In the genomic region with DNA sequence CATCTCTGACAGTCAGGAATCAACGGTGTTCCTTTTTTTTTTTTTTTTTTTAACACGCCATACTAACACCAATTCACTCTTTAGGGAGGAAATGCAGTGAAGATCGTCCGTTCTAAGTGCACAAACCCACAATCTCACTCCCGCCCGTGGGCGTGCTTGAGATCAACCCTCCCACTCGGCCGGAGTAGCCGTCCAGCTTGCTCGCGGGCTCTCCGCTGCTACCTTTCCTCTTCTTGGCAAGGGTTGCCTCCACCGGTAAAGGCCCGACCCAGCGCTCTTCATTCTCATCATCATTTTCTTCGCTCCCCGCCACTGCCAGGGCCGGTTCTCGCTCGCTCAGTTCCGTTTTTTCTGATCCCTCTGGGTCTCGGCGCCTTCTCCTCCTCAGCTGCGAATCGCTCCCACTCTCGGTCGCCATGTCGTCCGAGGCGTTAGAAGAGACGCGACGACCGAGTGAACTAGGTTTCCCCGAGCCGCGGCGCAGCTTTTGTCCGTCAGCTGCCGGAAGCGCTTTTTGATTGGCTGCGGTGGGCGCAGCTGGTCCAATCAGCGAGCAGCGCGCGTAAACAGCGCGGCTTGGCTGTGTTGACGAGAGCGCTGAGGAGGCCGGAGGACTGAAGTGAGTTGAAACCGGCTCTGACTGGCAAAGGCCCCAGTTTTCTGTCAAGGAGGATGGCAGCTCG, we compare ENCODE assay signal across 8 mouse cellular contexts. TPM values are rescaled to one million over a fixed set of nuclear protein-coding genes. Genes with fewer than 3 reads are reported as not detected.
DNase-seq lines count a peak whose midpoint lies in the region; ATAC-seq and TF ChIP-seq lines count a peak whose summit lies in the region.

TSS of gene Cenpk (plus strand) at position 228 of the 683 bp plus-strand sequence.
TSS of gene Ppwd1 (minus strand) at position 460 of the 683 bp plus-strand sequence.

- peak; percentile 95 to 96 for DNase-seq in CD8-positive naive resting alpha-beta T cell, adult 2 months (ENCODE audit: low read depth in 2 of 2, low spot score in 2 of 2)
- DNase-seq in c-Kit-positive CD71-negative TER-119-negative erythroid progenitor cells, embryonic 14.5 days (ENCODE audit: low read depth): peak; percentile 93
- peak; percentile 96 for DNase-seq in forebrain, embryonic 10.5 days (ENCODE audit: extremely low spot score, low spot score)
- peak; percentile 95 to 97 for DNase-seq in kidney, postnatal 25 days
- DNase-seq in liver, embryonic 14.5 days (ENCODE audit: low read depth in 3 of 3, low spot score in 3 of 3): peak; percentile 92 to 94 (median 93)
- peak; percentile 99 for DNase-seq in neural tube, embryonic 11.5 days (ENCODE audit: low spot score)
- peak; percentile 98 for DNase-seq in stomach, postnatal 0 days (ENCODE audit: low spot score)

- H3K4me3 ChIP-seq in forebrain, embryonic 10.5 days: peak within 1 kb of the TSS; percentile 81
- peak within 1 kb of the TSS; percentile 76 for H3K4me3 ChIP-seq in heart, embryonic 15.5 days
- H3K4me3 ChIP-seq in liver, embryonic 14.5 days (ENCODE audit: insufficient read depth in 1 of 2, low read depth in 2 of 2, low read length in 2 of 2): peak within 1 kb of the TSS; percentile 61 to 94
- peak within 1 kb of the TSS; percentile 82 for H3K4me3 ChIP-seq in neural tube, embryonic 11.5 days (ENCODE audit: low read depth, low read length)
- peak within 1 kb of the TSS; percentile 75 for H3K4me3 ChIP-seq in stomach, postnatal 0 days (ENCODE audit: low read depth, low read length)

- no peaks in the 10 kb centered on the region for H3K9me3 ChIP-seq in forebrain, embryonic 10.5 days
- no peaks in the 10 kb centered on the region for H3K9me3 ChIP-seq in heart, embryonic 15.5 days (replicated peaks)
- no peaks in the 10 kb centered on the region for H3K9me3 ChIP-seq in liver, embryonic 14.5 days (ENCODE audit: control insufficient read depth, low read length)
- no peaks in the 10 kb centered on the region for H3K9me3 ChIP-seq in neural tube, embryonic 11.5 days (ENCODE audit: control insufficient read depth, low read length)
- no peaks in the 10 kb centered on the region for H3K9me3 ChIP-seq in stomach, postnatal 0 days (ENCODE audit: control insufficient read depth, low read length)

- WGBS in forebrain, embryonic 10.5 days: under 1% methylated on average over 55 of the region's 55 CpGs
- under 1% methylated on average over 55 of the region's 55 CpGs for WGBS in heart, embryonic 15.5 days
- under 1% methylated on average over 55 of the region's 55 CpGs for WGBS in liver, embryonic 14.5 days (ENCODE audit: insufficient replicate concordance)
- under 1% methylated on average over 55 of the region's 55 CpGs for WGBS in neural tube, embryonic 11.5 days
- WGBS in stomach, postnatal 0 days: 2% methylated on average over 55 of the region's 55 CpGs

- peak; percentile 64 for TF ChIP-seq EP300 in liver, embryonic 14.5 days (IDR thresholded peaks at IDR 0.05; ENCODE audit: low read depth)
- peak; percentile 81 for TF ChIP-seq EP300 in stomach, postnatal 0 days (optimal IDR thresholded peaks at IDR 0.05)

- H3K36me3 ChIP-seq in forebrain, embryonic 10.5 days (replicated peaks): peaks cover 29% of the 10 kb centered on the region
- H3K36me3 ChIP-seq in heart, embryonic 15.5 days: peaks cover 9% of the 10 kb centered on the region; the same call in 1 of the 2 replicates
- peaks cover 4% of the 10 kb centered on the region; the same call in 1 of the 2 replicates for H3K36me3 ChIP-seq in liver, embryonic 14.5 days (replicated peaks; ENCODE audit: control insufficient read depth, insufficient read depth, low read depth)
- no peaks in the 10 kb centered on the region for H3K36me3 ChIP-seq in neural tube, embryonic 11.5 days (ENCODE audit: control insufficient read depth, insufficient read depth, low read length)
- no peaks in the 10 kb centered on the region for H3K36me3 ChIP-seq in stomach, postnatal 0 days (ENCODE audit: control insufficient read depth, insufficient read depth, low read length)

- H3K4me1 ChIP-seq in forebrain, embryonic 10.5 days: peaks cover 25% of the 10 kb centered on the region
- H3K4me1 ChIP-seq in heart, embryonic 15.5 days (replicated peaks): peaks cover 13% of the 10 kb centered on the region
- peaks cover 3 to 8% of the 10 kb centered on the region in 2 experiments for H3K4me1 ChIP-seq in liver, embryonic 14.5 days (replicated peaks; ENCODE audit: control insufficient read depth in 2 of 2, insufficient read depth in 2 of 2, low read length in 1 of 2)
- H3K4me1 ChIP-seq in neural tube, embryonic 11.5 days (ENCODE audit: control insufficient read depth, insufficient read depth, low read length): peaks cover 3% of the 10 kb centered on the region; the same call in 1 of the 2 replicates
- no peaks in the 10 kb centered on the region for H3K4me1 ChIP-seq in stomach, postnatal 0 days (replicated peaks; ENCODE audit: control insufficient read depth, insufficient read depth)

- H3K9ac ChIP-seq in heart, embryonic 15.5 days: peak within 1 kb of the TSS; percentile 75
- H3K9ac ChIP-seq in liver, embryonic 14.5 days (replicated peaks): peak within 1 kb of the TSS; percentile 84
- peak within 1 kb of the TSS; percentile 83 for H3K9ac ChIP-seq in neural tube, embryonic 11.5 days (ENCODE audit: low read length)
- peak within 1 kb of the TSS; percentile 86 for H3K9ac ChIP-seq in stomach, postnatal 0 days (ENCODE audit: low read length)

- no peak for TF ChIP-seq CTCF in liver, embryonic 14.5 days (IDR thresholded peaks at IDR 0.05; ENCODE audit: low read depth)
- TF ChIP-seq CTCF in stomach, postnatal 0 days (IDR thresholded peaks at IDR 0.05; ENCODE audit: low read depth): no peak

- peak within 1 kb of the TSS; percentile 96 for H3K27ac ChIP-seq in forebrain, embryonic 10.5 days
- peak within 1 kb of the TSS; percentile 92 for H3K27ac ChIP-seq in heart, embryonic 15.5 days
- H3K27ac ChIP-seq in liver, embryonic 14.5 days: peak within 1 kb of the TSS; percentile 87
- peak within 1 kb of the TSS; percentile 83 for H3K27ac ChIP-seq in neural tube, embryonic 11.5 days (ENCODE audit: low read depth, low read length)
- H3K27ac ChIP-seq in stomach, postnatal 0 days (replicated peaks): peak within 1 kb of the TSS; percentile 93

- H3K27me3 ChIP-seq in forebrain, embryonic 10.5 days (ENCODE audit: poor library complexity, severe bottlenecking): no peaks in the 10 kb centered on the region
- no peaks in the 10 kb centered on the region for H3K27me3 ChIP-seq in heart, embryonic 15.5 days
- H3K27me3 ChIP-seq in liver, embryonic 14.5 days (ENCODE audit: control insufficient read depth, insufficient read depth, low read length): no peaks in the 10 kb centered on the region
- H3K27me3 ChIP-seq in neural tube, embryonic 11.5 days (ENCODE audit: control insufficient read depth, insufficient read depth, low read length): no peaks in the 10 kb centered on the region
- no peaks in the 10 kb centered on the region for H3K27me3 ChIP-seq in stomach, postnatal 0 days (ENCODE audit: control insufficient read depth, insufficient read depth, low read length)

- peak; percentile 98 for ATAC-seq in heart, embryonic 15.5 days (replicated peaks; ENCODE audit: insufficient number of reproducible peaks, insufficient read depth, low FRiP score, low read depth)
- peak; percentile 98 for ATAC-seq in liver, embryonic 14.5 days (ENCODE audit: insufficient read depth)
- peak; percentile 98 for ATAC-seq in neural tube, embryonic 11.5 days (ENCODE audit: insufficient read depth, low FRiP score, low TSS enrichment)
- ATAC-seq in stomach, postnatal 0 days (ENCODE audit: low FRiP score, low TSS enrichment): peak; percentile 99

- peak within 1 kb of the TSS; percentile 73 for H3K4me2 ChIP-seq in heart, embryonic 15.5 days
- H3K4me2 ChIP-seq in liver, embryonic 14.5 days (ENCODE audit: low read depth): peak within 1 kb of the TSS; percentile 86
- peak within 1 kb of the TSS; percentile 65 for H3K4me2 ChIP-seq in neural tube, embryonic 11.5 days (ENCODE audit: low read depth)
- peak within 1 kb of the TSS; percentile 75 for H3K4me2 ChIP-seq in stomach, postnatal 0 days (replicated peaks; ENCODE audit: low read depth)

RNA-seq across cellular contexts. Expression of gene Cenpk, which starts in this region (rescaled TPM):
- polyA plus RNA-seq in forebrain, embryonic 10.5 days (2016; fragmentation: Nextera tagmentation; extraction: Ambion mirVana): 92.5 and 102 TPM in 2 replicates
- 36.1 and 38.9 TPM in 2 replicates for polyA plus RNA-seq in heart, embryonic 15.5 days (2015; fragmentation: Nextera tagmentation; extraction: Ambion mirVana)
- 23.0 and 33.2 TPM in 2 replicates for polyA plus RNA-seq in liver, embryonic 14.5 days (2012; rRNA removed)
- polyA plus RNA-seq in liver, embryonic 14.5 days (2014; fragmentation: Nextera tagmentation; extraction: Ambion mirVana): 89.3 and 95.0 TPM in 2 replicates
- 54.7 and 61.5 TPM in 2 replicates for polyA plus RNA-seq in neural tube, embryonic 11.5 days (2014; fragmentation: Nextera tagmentation; extraction: Ambion mirVana)
- 23.1 and 27.5 TPM in 2 replicates for polyA plus RNA-seq in stomach, postnatal 0 days (2015; fragmentation: Nextera tagmentation; extraction: Ambion mirVana)

RNA-seq across cellular contexts. Expression of gene Ppwd1, which starts in this region (rescaled TPM):
- 20.1 and 21.3 TPM in 2 replicates for polyA plus RNA-seq in forebrain, embryonic 10.5 days (2016; fragmentation: Nextera tagmentation; extraction: Ambion mirVana)
- 8.7 and 8.8 TPM in 2 replicates for polyA plus RNA-seq in heart, embryonic 15.5 days (2015; fragmentation: Nextera tagmentation; extraction: Ambion mirVana)
- 4.8 and 7.6 TPM in 2 replicates for polyA plus RNA-seq in liver, embryonic 14.5 days (2012; rRNA removed)
- 8.5 and 8.9 TPM in 2 replicates for polyA plus RNA-seq in liver, embryonic 14.5 days (2014; fragmentation: Nextera tagmentation; extraction: Ambion mirVana)
- 15.5 and 16.4 TPM in 2 replicates for polyA plus RNA-seq in neural tube, embryonic 11.5 days (2014; fragmentation: Nextera tagmentation; extraction: Ambion mirVana)
- 6.1 TPM in 2 replicates for polyA plus RNA-seq in stomach, postnatal 0 days (2015; fragmentation: Nextera tagmentation; extraction: Ambion mirVana)

Comparison
In these comparisons a context has a peak if more than half of its experiments do, and no peak if none do; other contexts are left out.
1. Peak in every context shown above with its lines: DNase-seq, ATAC-seq, H3K4me3 ChIP-seq and H3K27ac ChIP-seq.